Mouse (Mus musculus) gastrocnemius, postnatal 14 days (tissue): ENCODE measurements around the gene Ninj2. TPM values are rescaled to one million over a fixed set of nuclear protein-coding genes. Genes with fewer than 3 reads are reported as not detected.

Experiments
- DNase-seq: peaks from one replicate; pipeline ENCODE4 v3.0.0; 2021; ENCODE audit warnings: mixed read lengths
- intact Hi-C: fragments of 180-260 bp; cut with DNase I; formaldehyde crosslinking; loops from one replicate; pipeline ENCODE4 v1.15.1; 2025; ENCODE audit warnings: low total_unique reads
- total RNA-seq, 2 experiments: library from RNA; stranded (reverse); gene quantifications; 2 replicates each; pipeline ENCODE4 v1.2.3; 2021

Gene Ninj2
- total RNA-seq, 2 experiments from 2014 or later, result not detected

- intact Hi-C loops, result no loop called here
- peak; percentile 82 for DNase-seq
Measured at GRCm38 (mm10) chr6:120114698-120115097, 21.5 kb downstream of the Ninj2 start.

GRCm38 (mm10) chr6:120115443-120115842 is 22.3 kb downstream of the Ninj2 start:
- intact Hi-C loops, result no loop called here
- DNase-seq, result no peak

- intact Hi-C loops, result no loop called here
- no peak for DNase-seq
Measured at GRCm38 (mm10) chr6:120119824-120120223, 26.7 kb downstream of the Ninj2 start.

- intact Hi-C loops, result no loop called here
Measured at GRCm38 (mm10) chr6:120124688-120125087, 31.5 kb downstream of the Ninj2 start.

GRCm38 (mm10) chr6:120126456-120126855 is 33.3 kb downstream of the Ninj2 start:
- intact Hi-C loops, result no loop called here
- DNase-seq, result no peak

More at GRCm38 (mm10) chr6:120124688-120125087, 31.5 kb downstream of the Ninj2 start:
- no peak for DNase-seq

- DNase-seq, result no peak
- intact Hi-C loops, result no loop called here
Measured at GRCm38 (mm10) chr6:120127321-120127720, 34.2 kb downstream of the Ninj2 start.

- intact Hi-C loops, result no loop called here
- DNase-seq, result no peak
Measured at GRCm38 (mm10) chr6:120134748-120135147, 41.6 kb downstream of the Ninj2 start.

GRCm38 (mm10) chr6:120145439-120145838 is 52.3 kb downstream of the Ninj2 start:
- intact Hi-C loops, result no loop called here
- no peak for DNase-seq

GRCm38 (mm10) chr6:120146676-120147075 is 53.5 kb downstream of the Ninj2 start:
- DNase-seq, result no peak
- intact Hi-C loops, result no loop called here

GRCm38 (mm10) chr6:120147411-120147810 is 54.3 kb downstream of the Ninj2 start:
- intact Hi-C loops, result no loop called here
- no peak for DNase-seq

- intact Hi-C loops, result no loop called here
- DNase-seq, result peak; percentile 34
Measured at GRCm38 (mm10) chr6:120148716-120149392, 55.7 kb downstream of the Ninj2 start.

GRCm38 (mm10) chr6:120149458-120150120 is 56.4 kb downstream of the Ninj2 start:
- intact Hi-C loops, result no loop called here
- no peak for DNase-seq

GRCm38 (mm10) chr6:120150206-120150605 is 57.1 kb downstream of the Ninj2 start:
- intact Hi-C loops, result no loop called here
- no peak for DNase-seq

- DNase-seq, result no peak
- intact Hi-C loops, result no loop called here
Measured at GRCm38 (mm10) chr6:120151616-120152053, 58.5 kb downstream of the Ninj2 start.

- intact Hi-C loops, result no loop called here
Measured at GRCm38 (mm10) chr6:120152739-120153696, 59.9 kb downstream of the Ninj2 start.

GRCm38 (mm10) chr6:120154526-120155309 is 61.6 kb downstream of the Ninj2 start:
- intact Hi-C loops, result loop anchor here (5.0 kb wide), 1 partner anchor 47 kb away; no protein-coding TSS in a partner anchor
- peak; percentile 66 for DNase-seq

More at GRCm38 (mm10) chr6:120152739-120153696, 59.9 kb downstream of the Ninj2 start:
- no peak for DNase-seq

- intact Hi-C loops, result loop anchor here (5.0 kb wide), 1 partner anchor 48 kb away; no protein-coding TSS in a partner anchor
Measured at GRCm38 (mm10) chr6:120155510-120155909, 62.4 kb downstream of the Ninj2 start.

GRCm38 (mm10) chr6:120157479-120157878 is 64.3 kb downstream of the Ninj2 start:
- intact Hi-C loops, result loop anchor here (5.0 kb wide), 1 partner anchor 50 kb away; no protein-coding TSS in a partner anchor
- no peak for DNase-seq

More at GRCm38 (mm10) chr6:120155510-120155909, 62.4 kb downstream of the Ninj2 start:
- DNase-seq, result no peak
